10 mouse cellular contexts compared by ENCODE assay signal in genomic region chr9:114921352-114922081, GRCm38 (mm10). TPM values are rescaled to one million over a fixed set of nuclear protein-coding genes. Genes with fewer than 3 reads are reported as not detected.
DNase-seq lines count a peak whose midpoint lies in the region; ATAC-seq and TF ChIP-seq lines count a peak whose summit lies in the region.
"Had no signal": no experiment of that assay in that cellular context is flagged by ENCODE, and none has a peak within 500 bp of the region (broad histone marks: within the 10 kb centered on the region; RNA-seq: fewer than 3 reads in every experiment).

No protein-coding gene starts in this region.

- H3K4me3 ChIP-seq in liver, postnatal 0 days (ENCODE audit: low read depth, low read length), result no peak overlapping the region
- H3K4me3 ChIP-seq in liver, embryonic 11.5 days (ENCODE audit: low read depth, low read length), result no peak overlapping the region
- H3K4me3 ChIP-seq in hindbrain, embryonic 13.5 days, result no peak overlapping the region
- H3K4me3 ChIP-seq: liver, embryonic 13.5 days had no signal

- no peak overlapping the region for H3K27ac ChIP-seq in liver, postnatal 0 days (ENCODE audit: low read depth)
- H3K27ac ChIP-seq in liver, embryonic 11.5 days (ENCODE audit: low read depth, low read length), result no peak overlapping the region
- H3K27ac ChIP-seq in hindbrain, embryonic 13.5 days, result no peak overlapping the region
- H3K27ac ChIP-seq: liver, embryonic 13.5 days had no signal

- peak; percentile 26; the same call in 1 of the 2 replicates for TF ChIP-seq CTCF in liver, postnatal 0 days (IDR thresholded peaks at IDR 0.05; ENCODE audit: low read depth)

- no peak for TF ChIP-seq EP300 in liver, postnatal 0 days (IDR thresholded peaks at IDR 0.05; ENCODE audit: low read depth)

- WGBS in liver, postnatal 0 days (ENCODE audit: insufficient replicate concordance), result 82% methylated on average over 2 of the region's 2 CpGs
- WGBS in liver, embryonic 11.5 days, result 96% methylated on average over 2 of the region's 2 CpGs
- WGBS in hindbrain, embryonic 13.5 days, result 72% methylated on average over 2 of the region's 2 CpGs

- H3K27me3 ChIP-seq in liver, postnatal 0 days (ENCODE audit: insufficient read depth, low read length), result no peaks in the 10 kb centered on the region
- H3K27me3 ChIP-seq in liver, embryonic 11.5 days (replicated peaks; ENCODE audit: control insufficient read depth, insufficient read depth, low read length), result no peaks in the 10 kb centered on the region
- no peaks in the 10 kb centered on the region for H3K27me3 ChIP-seq in hindbrain, embryonic 13.5 days
- H3K27me3 ChIP-seq: liver, embryonic 13.5 days had no signal

- H3K9ac ChIP-seq in liver, postnatal 0 days (replicated peaks), result no peak overlapping the region
- H3K9ac ChIP-seq in liver, embryonic 11.5 days (ENCODE audit: low read depth, low read length), result no peak overlapping the region
- H3K9ac ChIP-seq in hindbrain, embryonic 13.5 days, result no peak overlapping the region
- H3K9ac ChIP-seq: liver, embryonic 13.5 days had no signal

- H3K4me1 ChIP-seq in liver, postnatal 0 days (ENCODE audit: insufficient read depth), result peaks cover 22% of the 10 kb centered on the region
- H3K4me1 ChIP-seq in liver, embryonic 11.5 days (replicated peaks; ENCODE audit: control insufficient read depth, insufficient read depth, low read length), result 0 out of 2 replicates have a peak, but pooled peaks cover 3% of the 10 kb centered on the region
- peaks cover 12% of the 10 kb centered on the region for H3K4me1 ChIP-seq in hindbrain, embryonic 13.5 days (replicated peaks)

- H3K36me3 ChIP-seq in liver, postnatal 0 days (replicated peaks; ENCODE audit: insufficient read depth, low read length), result peaks cover 28% of the 10 kb centered on the region
- no peaks in the 10 kb centered on the region for H3K36me3 ChIP-seq in liver, embryonic 11.5 days (ENCODE audit: control insufficient read depth, insufficient read depth, low read length)
- H3K36me3 ChIP-seq in hindbrain, embryonic 13.5 days, result peaks cover 29% of the 10 kb centered on the region

- peak; percentile 46 to 66 for DNase-seq in cerebellum, postnatal 14 days
- DNase-seq in cerebellum, adult 9-11 months, result no peak
- no peak for DNase-seq in liver, postnatal 0 days
- no peak for DNase-seq in liver, embryonic 11.5 days (ENCODE audit: low spot score)
- peak; percentile 59 for DNase-seq in gastrocnemius, adult 18-20 months (ENCODE audit: low spot score)
- peak; percentile 25 for DNase-seq in lung, postnatal 10 days
- DNase-seq: liver, embryonic 13.5 days; spleen, adult 18-20 months had no signal

- no peaks in the 10 kb centered on the region for H3K9me3 ChIP-seq in liver, postnatal 0 days (ENCODE audit: low read length)
- no peaks in the 10 kb centered on the region for H3K9me3 ChIP-seq in liver, embryonic 11.5 days (ENCODE audit: control insufficient read depth, low read length)
- no peaks in the 10 kb centered on the region for H3K9me3 ChIP-seq in hindbrain, embryonic 13.5 days
- H3K9me3 ChIP-seq: liver, embryonic 13.5 days had no signal

- no peak overlapping the region for H3K4me2 ChIP-seq in liver, postnatal 0 days (ENCODE audit: low read depth, low read length)
- no peak overlapping the region for H3K4me2 ChIP-seq in liver, embryonic 11.5 days
- H3K4me2 ChIP-seq in hindbrain, embryonic 13.5 days, result no peak overlapping the region
- H3K4me2 ChIP-seq: liver, embryonic 13.5 days had no signal

- no peak for ATAC-seq in liver, postnatal 0 days
- ATAC-seq in liver, embryonic 11.5 days (replicated peaks; ENCODE audit: low FRiP score), result no peak
- no peak for ATAC-seq in granulocyte monocyte progenitor cell, adult 5-6 weeks (replicated peaks; ENCODE audit: poor library complexity, severe bottlenecking)
- no peak for ATAC-seq in hindbrain, embryonic 13.5 days (ENCODE audit: low FRiP score)

RNA-seq across cellular contexts. Expression of gene Gpd1l, which starts 12.3 kb away (rescaled TPM):
- polyA plus RNA-seq in liver, postnatal 0 days (2015; fragmentation: Nextera tagmentation; extraction: Ambion mirVana), result 6.8 and 7.0 TPM in 2 replicates
- 18.2 TPM in 2 replicates for polyA plus RNA-seq in liver, embryonic 11.5 days (2014; fragmentation: Nextera tagmentation; extraction: Ambion mirVana)
- total RNA-seq in gastrocnemius, adult 18-20 months (2021), result 10 to 100 TPM; 19.0 to 19.2 TPM
- 31.0 and 42.0 TPM in 2 replicates for total RNA-seq in granulocyte monocyte progenitor cell, adult 5-6 weeks (2014; fragmentation: Nextera tagmentation)
- 33.7 and 36.8 TPM in 2 replicates for total RNA-seq in granulocyte monocyte progenitor cell, adult 5-6 weeks (2017)
- 22.4 and 23.5 TPM in 2 replicates for polyA plus RNA-seq in hindbrain, embryonic 13.5 days (2015; fragmentation: Nextera tagmentation; extraction: Ambion mirVana)

RNA-seq across cellular contexts. Expression of gene Osbpl10, which starts 56.9 kb away (rescaled TPM):
- 0.07 and 0.20 TPM in 2 replicates for polyA plus RNA-seq in liver, postnatal 0 days (2015; fragmentation: Nextera tagmentation; extraction: Ambion mirVana)
- 0.66 and 0.69 TPM in 2 replicates for polyA plus RNA-seq in liver, embryonic 11.5 days (2014; fragmentation: Nextera tagmentation; extraction: Ambion mirVana)
- total RNA-seq in gastrocnemius, adult 18-20 months (2021), result 1 to 10 TPM; 3.1 to 4.1 TPM
- total RNA-seq in granulocyte monocyte progenitor cell, adult 5-6 weeks (2014; fragmentation: Nextera tagmentation), result 0.45 TPM in 1 of 2 replicates, not detected in the other
- total RNA-seq in granulocyte monocyte progenitor cell, adult 5-6 weeks (2017), result 0.13 and 0.21 TPM in 2 replicates
- 1.8 and 2.4 TPM in 2 replicates for polyA plus RNA-seq in hindbrain, embryonic 13.5 days (2015; fragmentation: Nextera tagmentation; extraction: Ambion mirVana)

Comparison
In these comparisons a context has a peak if more than half of its experiments do, and no peak if none do; other contexts are left out.
1. DNase-seq: peak in cerebellum, postnatal 14 days (2 of 2), gastrocnemius, adult 18-20 months (single experiment) and lung, postnatal 10 days (single experiment); none in cerebellum, adult 9-11 months (single experiment), liver, postnatal 0 days (single experiment) and liver, embryonic 11.5 days (single experiment).